Mouse (Mus musculus) embryo, embryonic 11.5 days (tissue): ENCODE results near the gene Rpl10a.

Experiments
- DNase-seq: peaks from one replicate; pipeline ENCODE4 v3.0.0-alpha.2; 2012; ENCODE audit warnings: low read depth, low spot score

Gene Rpl10a

DNA sequence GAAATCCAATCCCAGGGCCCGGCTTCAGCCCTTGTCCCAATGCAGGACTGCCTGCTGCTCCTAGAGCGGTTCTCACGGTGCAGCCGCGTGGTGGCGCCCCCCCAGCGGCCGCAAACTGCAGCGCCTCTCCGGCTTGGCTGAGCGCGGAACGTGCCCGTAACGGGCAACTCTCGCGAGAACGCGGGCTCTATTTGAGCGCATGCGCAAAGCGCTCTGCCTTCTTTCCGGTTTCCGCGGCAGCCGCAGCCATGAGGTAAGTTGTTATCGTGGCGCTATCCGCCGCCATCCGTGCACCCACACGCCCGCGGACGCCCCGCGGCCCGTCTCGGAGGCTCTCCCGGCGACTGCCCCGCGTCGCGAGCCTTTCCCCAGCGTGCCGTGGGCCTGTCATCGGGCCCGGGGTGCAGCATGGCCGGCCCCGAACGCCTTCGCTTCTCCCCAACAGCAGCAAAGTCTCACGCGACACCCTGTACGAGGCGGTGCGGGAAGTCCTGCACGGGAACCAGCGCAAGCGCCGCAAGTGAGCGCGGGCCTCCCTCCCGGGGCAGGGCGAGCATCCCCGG, at the start of gene Rpl10a:
TSS of gene Rpl10a (plus strand) at position 106 of the 563 bp plus-strand sequence.
- DNase-seq: peak; percentile 94

DNA sequence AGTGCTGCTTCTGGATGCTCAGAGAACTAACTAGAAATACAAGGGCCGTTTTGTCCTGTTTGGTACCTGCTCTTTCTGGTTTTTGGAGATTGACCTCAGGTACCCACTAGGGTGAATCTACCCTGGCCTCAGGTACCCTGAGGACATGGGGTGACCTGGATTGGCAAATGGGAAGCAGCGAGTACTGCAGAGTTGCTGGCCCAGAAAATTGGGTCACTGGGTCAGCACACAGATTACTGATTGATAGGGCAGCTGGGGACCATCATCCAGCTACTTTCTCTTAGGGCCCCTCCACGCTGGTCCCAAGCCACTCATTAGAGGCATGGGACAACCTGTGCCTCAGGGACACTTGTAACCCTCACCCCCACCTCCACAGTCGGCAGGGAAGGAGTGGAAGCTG, 49.0 kb upstream of the Rpl10a start:
- DNase-seq: no peak

DNA sequence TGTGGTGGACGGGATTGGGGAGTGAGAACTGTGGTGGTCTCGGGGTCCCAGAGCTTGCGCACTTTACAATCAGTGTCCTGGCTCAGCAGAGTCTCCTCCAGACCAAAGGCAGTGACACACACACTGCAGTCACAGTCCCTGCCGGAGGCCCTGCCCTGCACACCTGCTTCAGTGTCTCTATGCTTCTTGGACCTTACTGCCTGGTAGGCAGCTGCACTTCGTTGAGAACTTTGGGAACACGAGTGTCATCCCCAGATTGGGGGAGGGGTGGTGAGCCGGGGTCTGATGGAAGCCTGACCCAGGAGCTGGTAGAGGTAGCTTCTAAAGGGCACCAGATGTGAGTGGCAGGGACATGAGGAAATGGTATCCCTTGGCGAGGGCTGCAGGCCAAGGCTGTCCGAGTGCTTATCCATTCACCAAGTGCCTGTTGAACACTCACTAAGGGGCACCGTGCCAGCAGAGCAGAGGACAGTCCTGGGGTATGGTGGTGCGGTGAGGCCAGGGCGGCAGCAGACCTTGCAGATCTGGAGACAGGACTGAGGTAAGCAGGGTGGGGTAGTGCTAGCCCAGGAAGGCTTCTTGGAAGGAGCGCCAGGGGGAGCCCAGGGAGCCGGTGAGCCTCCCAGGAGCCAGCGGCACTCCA, 48.4 kb upstream of the Rpl10a start:
- no peak for DNase-seq

DNA sequence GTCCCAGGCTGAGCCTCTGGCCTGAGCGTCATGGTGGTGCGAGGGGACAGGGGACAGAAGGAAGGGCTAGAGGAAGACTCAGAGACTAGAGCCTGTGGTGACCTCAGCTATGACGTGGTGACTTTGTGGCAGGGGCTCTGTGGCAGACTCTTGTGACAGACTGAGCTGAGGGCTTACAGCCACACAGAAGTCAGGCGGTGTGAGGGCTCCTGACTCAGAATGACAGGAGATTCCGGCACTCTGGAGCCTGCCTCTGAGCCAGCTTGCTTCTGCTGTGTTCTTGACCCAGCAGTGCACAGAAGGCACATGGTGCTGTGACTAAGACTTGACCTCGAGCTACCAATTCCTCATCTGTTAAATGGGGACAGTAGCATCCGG, 47.9 kb upstream of the Rpl10a start:
- no peak for DNase-seq

DNA sequence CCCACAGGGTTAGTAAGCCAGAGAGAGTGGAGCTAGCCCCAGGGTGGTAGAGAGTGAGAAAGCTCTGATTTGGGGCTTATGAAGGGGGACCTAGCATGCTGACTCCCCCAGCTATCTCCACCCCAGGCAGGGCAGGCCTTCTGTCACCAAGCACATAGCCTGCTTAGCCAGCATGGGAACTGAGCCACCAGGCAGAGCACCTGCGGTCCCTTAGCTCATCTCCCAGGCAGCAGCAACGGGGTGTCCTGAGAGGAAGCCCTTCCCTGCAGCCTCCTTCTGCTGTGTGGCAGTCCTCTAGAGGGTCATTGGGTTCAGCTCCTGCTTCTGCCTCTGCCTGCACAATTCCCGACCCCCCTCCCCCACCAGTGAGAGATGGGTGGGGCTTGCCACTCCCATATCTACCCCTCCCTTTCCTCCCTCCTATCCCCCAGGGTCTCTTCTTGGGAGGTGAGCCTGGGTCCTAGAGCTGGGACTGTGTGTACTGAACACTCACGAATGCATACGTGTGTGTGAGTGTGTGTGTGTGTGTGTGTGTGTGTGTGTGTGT, 47.4 kb upstream of the Rpl10a start:
- no peak for DNase-seq

DNA sequence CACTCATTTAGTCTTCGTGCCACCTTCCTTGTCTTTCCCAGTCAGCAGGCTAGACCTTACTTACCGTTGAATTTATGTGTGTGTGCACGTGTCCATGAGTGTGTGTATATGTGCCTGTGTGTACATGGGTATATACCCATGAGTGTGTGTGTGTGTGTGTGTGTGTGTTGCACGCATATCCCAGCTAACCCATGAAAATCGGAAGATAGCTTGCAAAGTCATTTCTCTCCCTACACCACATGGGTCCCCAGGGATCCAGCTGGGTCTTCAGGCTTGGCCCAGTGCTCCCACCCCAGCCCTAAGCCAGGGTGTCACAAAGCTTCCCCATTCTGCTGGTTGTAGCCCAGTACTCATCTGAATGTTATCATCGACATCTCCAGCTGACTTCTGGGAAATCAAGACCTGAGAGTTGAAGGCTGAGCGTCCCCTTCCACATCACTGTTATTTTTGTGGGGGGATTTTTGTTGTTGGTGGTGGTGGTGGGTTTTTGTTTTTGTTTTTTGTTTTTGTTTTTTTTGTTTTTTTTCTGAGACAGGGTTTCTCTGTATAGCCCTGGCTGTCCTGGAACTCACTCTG, 46.3 kb upstream of the Rpl10a start:
- DNase-seq: no peak

DNA sequence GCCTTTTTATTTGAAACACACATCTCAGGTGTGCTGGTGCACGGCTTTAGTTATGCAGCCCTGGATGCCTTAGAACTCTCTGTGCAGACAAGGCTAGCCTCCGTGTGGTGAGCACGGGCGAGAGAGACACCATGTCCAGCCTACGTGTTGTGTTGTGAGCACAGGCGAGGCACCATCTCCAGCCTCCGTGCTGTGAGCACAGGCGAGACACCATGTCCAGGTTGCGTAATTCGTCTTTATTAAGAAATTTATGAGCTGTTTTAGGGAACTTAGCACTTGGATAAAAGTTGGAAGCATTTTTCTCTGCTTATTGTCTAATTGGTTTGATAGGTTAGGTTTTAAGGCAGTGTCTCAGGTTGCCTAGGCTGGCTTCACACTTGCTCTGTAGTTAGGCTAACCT, 45.1 kb upstream of the Rpl10a start:
- DNase-seq: no peak

DNA sequence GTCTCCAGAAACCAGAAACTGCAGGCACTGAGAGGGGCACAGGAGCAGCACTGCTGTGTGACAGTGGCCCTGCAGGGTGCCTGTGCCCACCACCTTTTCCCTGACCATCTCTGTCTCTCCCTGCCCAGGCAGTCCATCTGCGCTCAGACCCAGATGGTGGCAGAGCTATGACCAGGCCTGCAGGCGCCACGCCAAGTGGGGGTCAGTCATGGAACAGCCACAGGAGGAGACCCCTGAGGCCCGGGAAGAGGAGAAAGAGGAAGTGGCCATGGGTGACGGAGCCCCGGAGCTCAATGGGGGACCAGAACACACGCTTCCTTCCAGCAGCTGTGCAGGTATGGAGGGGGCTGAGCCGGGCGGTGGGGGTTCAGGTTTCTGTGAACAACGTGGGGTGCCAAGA, 42.1 kb upstream of the Rpl10a start:
- DNase-seq: no peak

DNA sequence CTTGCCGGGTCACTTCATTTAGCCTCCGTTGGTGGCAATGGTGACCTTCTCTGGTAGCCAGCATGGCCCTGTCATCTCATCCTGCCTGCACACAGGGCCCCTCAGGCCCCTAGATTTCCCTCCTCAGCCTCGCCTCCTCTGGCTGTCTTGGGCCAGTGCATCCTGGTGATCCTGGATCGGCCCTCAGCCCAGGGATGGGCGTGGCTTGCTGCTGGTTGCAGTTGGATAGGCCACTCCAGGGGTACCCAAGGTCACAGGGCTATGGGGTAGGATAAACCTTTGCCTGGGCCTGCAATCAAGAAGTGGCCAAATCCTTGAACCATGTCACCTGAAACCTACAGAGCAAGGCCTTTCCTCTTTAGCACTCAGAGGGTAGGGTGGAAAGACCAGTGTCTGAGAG, 41.3 kb upstream of the Rpl10a start:
- DNase-seq: no peak

DNA sequence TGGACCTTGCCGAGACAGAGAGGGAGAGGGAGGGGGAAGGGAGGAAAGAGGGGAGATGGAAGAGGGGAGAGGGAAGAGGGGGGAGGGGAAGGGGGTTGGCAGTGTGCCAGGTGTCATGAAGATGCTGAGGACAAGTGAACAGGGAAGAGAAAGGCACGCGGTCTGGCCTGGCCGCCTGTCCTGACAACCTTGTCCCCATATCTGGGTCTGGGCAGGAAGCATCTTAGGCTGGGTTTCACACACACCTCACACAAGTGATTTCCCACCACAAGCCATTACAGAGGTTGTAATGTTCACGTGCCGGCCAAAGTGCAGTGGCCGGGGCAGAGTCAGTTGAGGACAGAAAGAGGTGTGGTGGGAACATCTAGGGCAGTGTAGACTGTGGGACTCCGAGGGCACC, 40.7 kb upstream of the Rpl10a start:
- no peak for DNase-seq

DNA sequence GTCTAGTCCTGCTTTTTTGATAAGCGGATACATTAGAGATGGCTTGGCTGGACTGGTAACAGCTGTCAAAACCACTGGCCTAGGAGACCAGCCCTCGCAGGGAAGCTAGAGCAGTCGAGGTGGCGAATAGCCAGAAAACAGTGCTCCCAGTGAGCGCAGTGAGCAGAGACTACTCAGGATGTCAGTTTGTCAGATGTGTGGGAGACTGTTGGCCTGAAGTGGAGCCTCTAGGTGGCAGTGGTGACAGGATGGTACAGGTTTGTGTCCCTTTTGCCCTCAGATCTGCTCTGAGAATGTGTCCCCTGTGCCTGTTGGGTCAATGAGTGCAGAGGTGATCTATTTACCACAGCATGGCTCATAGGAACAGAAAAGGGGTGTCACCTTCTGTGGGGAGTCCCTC, 40.3 kb upstream of the Rpl10a start:
- no peak for DNase-seq

DNA sequence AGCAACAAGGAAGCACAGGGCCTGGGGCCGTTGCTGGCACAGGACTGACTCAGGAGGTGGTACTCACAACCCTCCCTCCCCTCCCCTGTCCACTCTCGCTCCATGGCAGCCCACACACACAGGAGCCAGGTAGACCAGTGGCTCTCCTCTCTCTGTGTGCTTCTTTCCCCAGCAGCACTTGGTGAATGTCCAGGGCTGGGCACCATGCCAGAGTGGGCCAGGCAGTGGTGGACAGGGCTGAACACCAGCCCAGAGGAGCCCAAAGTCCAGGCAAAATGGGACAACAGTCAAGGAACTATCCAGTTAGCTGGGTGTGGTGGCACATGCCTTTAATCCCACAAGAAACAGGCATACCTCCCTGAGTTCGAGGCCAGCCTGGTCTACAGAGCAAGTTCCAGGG, 38.0 kb upstream of the Rpl10a start:
- no peak for DNase-seq

DNA sequence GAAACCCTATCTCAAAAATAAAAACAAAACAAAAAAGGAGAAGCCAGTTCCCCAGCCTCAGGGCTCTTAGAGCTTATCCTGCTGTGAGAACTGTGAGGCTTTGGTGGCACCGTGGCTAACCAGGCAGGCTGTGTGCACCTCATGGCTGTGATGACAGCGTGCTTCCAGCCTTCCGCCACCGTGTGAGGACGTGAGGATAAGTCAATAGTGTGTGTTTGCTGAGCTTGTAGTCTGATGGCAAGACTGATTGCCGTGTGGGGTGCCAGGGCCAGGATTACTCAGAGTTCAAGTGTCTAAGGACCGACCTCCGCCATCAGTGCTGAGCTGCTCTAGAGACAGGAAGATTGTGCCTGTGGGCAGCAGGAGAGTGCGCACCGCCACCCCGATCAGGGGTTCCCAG, 37.6 kb upstream of the Rpl10a start:
- DNase-seq: no peak

DNA sequence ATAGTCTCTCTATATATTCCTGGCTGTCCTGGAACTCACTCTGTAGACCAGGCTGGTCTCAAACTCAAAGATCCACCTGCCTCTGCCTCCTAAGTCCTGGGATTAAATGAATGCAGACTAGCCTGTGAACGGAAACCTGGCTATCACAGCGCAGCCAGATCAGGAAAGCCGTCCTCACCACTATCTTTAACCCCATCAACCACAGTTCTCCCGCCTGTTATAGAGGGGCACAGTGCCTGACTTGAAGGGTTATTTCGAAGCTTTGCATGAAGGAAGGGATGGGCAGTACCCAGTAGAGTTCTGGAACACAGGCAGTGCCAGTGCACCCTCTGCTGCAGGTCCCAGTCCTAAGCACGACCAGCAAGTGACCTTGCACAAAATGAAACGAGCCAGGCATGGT, 36.9 kb upstream of the Rpl10a start:
- DNase-seq: no peak

DNA sequence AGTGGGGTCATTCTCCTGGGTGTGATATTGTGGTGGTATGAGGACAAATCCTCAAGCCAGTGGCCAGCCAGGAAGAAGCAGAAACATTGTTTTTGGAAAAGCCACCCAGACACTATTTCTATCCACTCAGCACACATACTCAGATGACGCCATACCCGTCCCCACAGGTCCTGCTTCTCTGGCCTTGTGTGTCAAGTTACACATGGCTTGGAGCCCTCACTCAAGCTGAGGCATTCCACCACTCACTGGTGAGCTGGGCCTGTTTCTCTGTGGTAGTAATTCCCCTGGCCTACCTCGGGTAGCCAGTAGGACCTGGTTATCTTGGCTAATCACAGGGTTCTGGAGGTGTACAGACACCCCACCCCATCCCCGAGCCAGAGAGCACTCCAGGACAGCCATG, 34.6 kb upstream of the Rpl10a start:
- no peak for DNase-seq

DNA sequence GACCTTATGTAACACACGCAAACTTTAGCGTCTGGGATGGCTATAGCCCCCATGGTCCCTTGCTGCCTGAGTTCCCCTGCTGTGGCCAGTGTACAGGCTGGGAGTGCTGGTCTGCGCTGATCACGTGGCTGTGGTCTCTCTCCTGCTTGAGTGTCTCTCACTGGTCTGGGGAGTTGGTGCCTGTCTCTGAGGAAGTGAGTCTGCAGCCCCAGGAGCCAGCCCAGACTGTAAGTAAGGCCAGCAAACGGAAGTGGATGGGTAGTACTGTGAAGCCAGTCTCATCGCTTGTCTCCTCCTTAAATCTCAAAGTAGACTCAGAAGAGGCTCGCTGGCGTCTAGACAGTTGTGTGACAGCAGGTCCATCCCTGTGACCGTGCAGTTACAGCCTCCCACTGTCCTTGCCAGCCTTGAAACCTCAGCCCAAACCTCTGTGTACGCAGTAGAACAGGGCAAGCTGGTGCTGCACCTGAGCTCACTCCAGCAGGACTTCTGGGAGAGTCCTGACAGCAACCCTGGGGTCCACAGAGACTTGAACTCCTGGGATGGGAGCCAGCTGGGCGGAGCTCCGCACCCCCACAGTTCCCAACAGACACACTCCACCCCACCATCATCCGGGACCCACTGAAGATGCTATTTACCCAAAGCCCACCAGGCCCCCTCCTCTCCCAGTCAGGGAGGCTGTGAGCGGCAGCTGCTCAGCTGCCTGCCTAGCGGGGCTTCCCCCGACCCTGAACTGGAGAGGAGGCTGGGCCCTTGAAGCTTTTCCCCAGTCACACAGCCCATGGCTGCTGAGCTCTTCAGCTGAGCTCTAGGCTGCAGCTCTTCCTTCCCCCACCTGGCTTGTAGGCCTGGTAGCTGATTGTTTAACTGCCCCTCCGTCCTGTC, 33.6 kb upstream of the Rpl10a start:
- DNase-seq: no peak

DNA sequence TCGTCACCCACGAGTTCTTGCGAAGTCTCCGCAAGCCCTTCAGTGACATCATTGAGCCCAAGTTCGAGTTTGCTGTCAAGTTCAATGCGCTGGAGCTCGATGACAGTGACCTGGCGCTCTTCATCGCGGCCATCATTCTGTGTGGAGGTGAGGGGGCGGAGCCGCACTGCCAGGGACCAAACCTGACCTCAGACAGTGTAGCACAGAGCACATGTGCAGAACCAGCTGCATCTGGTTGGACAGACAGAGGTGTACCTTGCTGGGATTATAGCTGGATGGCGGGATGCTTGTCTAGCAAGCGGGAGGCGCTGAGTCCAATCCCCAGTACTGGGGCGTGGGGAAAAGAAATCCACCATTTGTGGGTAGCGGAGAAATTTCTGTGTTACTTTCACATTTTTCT, 29.4 kb upstream of the Rpl10a start:
- no peak for DNase-seq

DNA sequence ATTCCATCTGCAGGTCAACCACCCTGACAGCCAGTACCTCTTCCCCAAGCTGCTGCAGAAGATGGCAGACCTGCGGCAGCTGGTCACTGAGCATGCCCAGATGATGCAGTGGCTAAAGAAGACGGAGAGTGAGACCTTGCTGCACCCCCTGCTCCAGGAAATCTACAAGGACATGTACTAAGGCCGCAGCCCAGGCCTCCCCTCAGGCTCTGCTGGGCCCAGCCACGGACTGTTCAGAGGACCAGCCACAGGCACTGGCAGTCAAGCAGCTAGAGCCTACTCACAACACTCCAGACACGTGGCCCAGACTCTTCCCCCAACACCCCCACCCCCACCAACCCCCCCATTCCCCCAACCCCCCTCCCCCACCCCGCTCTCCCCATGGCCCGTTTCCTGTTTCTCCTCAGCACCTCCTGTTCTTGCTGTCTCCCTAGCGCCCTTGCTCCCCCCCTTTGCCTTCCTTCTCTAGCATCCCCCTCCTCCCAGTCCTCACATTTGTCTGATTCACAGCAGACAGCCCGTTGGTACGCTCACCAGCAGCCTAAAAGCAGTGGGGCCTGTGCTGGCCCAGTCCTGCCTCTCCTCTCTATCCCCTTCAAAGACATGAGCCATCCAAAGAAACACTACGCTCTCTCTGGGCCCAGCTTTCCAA, 28.5 kb upstream of the Rpl10a start:
- DNase-seq: no peak

DNA sequence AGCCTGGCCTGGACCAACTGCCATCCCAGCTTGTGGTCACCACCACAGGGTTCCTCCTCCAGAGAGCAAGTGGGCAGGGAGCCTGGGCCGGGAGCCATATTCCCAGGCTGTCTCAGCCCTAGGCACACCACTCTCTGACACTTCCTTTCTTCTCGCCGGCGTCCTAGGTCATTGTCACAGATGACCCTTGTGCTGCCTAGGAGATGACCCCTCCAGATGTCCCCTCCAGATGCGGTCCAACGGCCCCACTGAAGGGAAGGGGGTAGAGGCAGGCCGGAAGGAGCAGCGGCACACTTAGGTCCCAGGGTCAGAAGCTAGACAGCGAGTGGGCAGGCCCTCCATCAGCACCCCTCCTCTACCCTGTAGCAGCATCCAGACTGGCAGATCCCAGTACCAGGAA, 27.9 kb upstream of the Rpl10a start:
- no peak for DNase-seq

DNA sequence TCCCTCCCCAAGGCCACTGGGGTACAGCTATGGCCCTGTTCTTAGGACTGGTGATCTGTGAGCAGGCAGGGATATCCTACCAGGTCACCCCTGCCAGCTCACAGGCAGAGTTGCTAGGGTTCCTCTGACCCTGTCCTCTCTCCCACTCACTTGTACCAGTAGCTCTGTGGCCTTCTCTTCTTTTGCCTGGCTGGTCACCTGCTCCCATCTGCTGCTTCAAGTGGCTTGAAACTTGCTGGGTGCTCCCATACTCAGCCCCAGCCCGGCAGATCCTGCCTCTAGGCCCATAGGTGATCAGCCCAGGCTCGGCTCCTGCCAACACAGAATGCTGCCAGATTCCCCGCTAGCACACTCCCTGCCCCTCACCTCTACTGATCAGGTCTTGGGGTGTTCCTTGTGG, 27.4 kb upstream of the Rpl10a start:
- DNase-seq: no peak

DNA sequence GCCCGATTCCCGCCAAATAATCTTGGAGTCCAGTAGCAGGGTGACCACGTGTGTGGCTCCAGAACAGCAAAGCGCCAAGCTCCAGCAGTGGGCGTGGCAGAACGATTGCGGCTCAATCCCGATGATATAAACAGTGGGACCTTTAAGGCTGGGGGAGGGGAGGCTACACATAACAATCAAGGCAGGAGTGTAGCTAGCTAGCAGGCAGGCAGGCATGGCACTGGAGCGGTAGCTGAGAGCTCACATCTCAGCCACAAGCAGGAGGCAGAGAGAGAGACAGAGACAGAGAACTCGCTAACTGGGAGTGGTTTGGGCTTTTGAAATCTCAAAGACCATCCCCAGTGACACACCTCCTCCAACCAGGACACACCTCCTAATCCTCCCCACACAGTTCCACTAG, 23.1 kb upstream of the Rpl10a start:
- no peak for DNase-seq
